Mouse (Mus musculus): ENCODE measurements around the gene Fbxl19. TPM values are rescaled to one million over a fixed set of nuclear protein-coding genes. Genes with fewer than 3 reads are reported as not detected.

Fbxl19 gene
- polyA plus RNA-seq, 1 experiment from 2014 or later = 3.2 TPM

GRCm38 (mm10) chr7:127815954-127816821 lies 71.8 kb downstream of the Fbxl19 start:
- peak; percentile 18; the same call in 1 of the 2 replicates for ATAC-seq
- H3K36me3 ChIP-seq = no peaks in the 10 kb centered on the region
- H3K9me3 ChIP-seq = no peaks in the 10 kb centered on the region
- no peaks in the 10 kb centered on the region for H3K27me3 ChIP-seq (replicated peaks)
- H3K4me3 ChIP-seq (replicated peaks) = no peak overlapping the region
- 54% methylated on average over 15 of the region's 15 CpGs for WGBS
- no peak overlapping the region for H3K9ac ChIP-seq
- H3K4me2 ChIP-seq (replicated peaks) = no peak overlapping the region
- peak overlapping the region; percentile 10 for H3K27ac ChIP-seq
- H3K4me1 ChIP-seq (replicated peaks) = no peaks in the 10 kb centered on the region

- ATAC-seq = no peak
- WGBS = 79% methylated on average over 7 of the region's 7 CpGs
- Histone ChIP-seq H3K36me3 (no peaks in the 10 kb centered on the region), H3K27ac (no peak overlapping the region), H3K4me2 (replicated peaks) (no peak overlapping the region), H3K4me3 (replicated peaks) (no peak overlapping the region), H3K9me3 (no peaks in the 10 kb centered on the region), H3K27me3 (replicated peaks) (no peaks in the 10 kb centered on the region), H3K4me1 (replicated peaks) (0 out of 2 replicates have a peak, but pooled peaks cover 3% of the 10 kb centered on the region), H3K9ac (no peak overlapping the region)
These were observed 72.7 kb downstream of the Fbxl19 start for GRCm38 (mm10) chr7:127817053-127817452.

- ATAC-seq = no peak
- no peak overlapping the region for H3K4me2 ChIP-seq (replicated peaks)
- H3K9me3 ChIP-seq = no peaks in the 10 kb centered on the region
- H3K4me1 ChIP-seq (replicated peaks) = 0 out of 2 replicates have a peak, but pooled peaks cover 3% of the 10 kb centered on the region
- H3K4me3 ChIP-seq (replicated peaks) = no peak overlapping the region
- no peak overlapping the region for H3K9ac ChIP-seq
- no peaks in the 10 kb centered on the region for H3K27me3 ChIP-seq (replicated peaks)
- 90% methylated on average over 5 of the region's 5 CpGs for WGBS
- no peaks in the 10 kb centered on the region for H3K36me3 ChIP-seq
- H3K27ac ChIP-seq = no peak overlapping the region
These were observed 73.4 kb downstream of the Fbxl19 start for GRCm38 (mm10) chr7:127817776-127818175.

MicroRNAs within 50 kb of the gene (microRNA counts, 519-probe panel; counts per million panel counts)
- 2,005 counts per million, percentile 45 among the panel's probes with 10 or more counts for microRNA mmu-miR-762

Other genes with a start within 250 kb of the Fbxl19 start
- gene Srcap, start 232.6 kb upstream of the Fbxl19 start, polyA plus RNA-seq (2015; fragmentation: Nextera tagmentation; extraction: Ambion mirVana) = 37.6 and 37.9 TPM in 2 replicates
- gene Gm42715, start 225.0 kb upstream of the Fbxl19 start, polyA plus RNA-seq (2015; fragmentation: Nextera tagmentation; extraction: Ambion mirVana) = 11.5 and 12.3 TPM in 2 replicates
- 5.5 and 5.6 TPM in 2 replicates for gene Tmem265, start 183.2 kb upstream of the Fbxl19 start, polyA plus RNA-seq (2015; fragmentation: Nextera tagmentation; extraction: Ambion mirVana)
- 34.3 TPM in 2 replicates for gene Phkg2, start 171.2 kb upstream of the Fbxl19 start, polyA plus RNA-seq (2015; fragmentation: Nextera tagmentation; extraction: Ambion mirVana)
- 4.1 and 4.9 TPM in 2 replicates for gene Ccdc189, start 155.9 kb upstream of the Fbxl19 start, polyA plus RNA-seq (2015; fragmentation: Nextera tagmentation; extraction: Ambion mirVana)
- gene Rnf40, start 155.8 kb upstream of the Fbxl19 start, polyA plus RNA-seq (2015; fragmentation: Nextera tagmentation; extraction: Ambion mirVana) = 37.4 and 37.7 TPM in 2 replicates
- 8.8 and 9.4 TPM in 2 replicates for gene Zfp629, start 128.7 kb upstream of the Fbxl19 start, polyA plus RNA-seq (2015; fragmentation: Nextera tagmentation; extraction: Ambion mirVana)
- gene Bcl7c, start 35.6 kb upstream of the Fbxl19 start, polyA plus RNA-seq (2015; fragmentation: Nextera tagmentation; extraction: Ambion mirVana) = 48.1 and 52.8 TPM in 2 replicates
- 9.4 and 10.5 TPM in 2 replicates for gene Ctf1, start 31.8 kb upstream of the Fbxl19 start, polyA plus RNA-seq (2015; fragmentation: Nextera tagmentation; extraction: Ambion mirVana)
- 0.13 and 0.29 TPM in 2 replicates for gene Ctf2, start 12.4 kb upstream of the Fbxl19 start, polyA plus RNA-seq (2015; fragmentation: Nextera tagmentation; extraction: Ambion mirVana)
- gene Orai3, start 25.3 kb downstream of the Fbxl19 start, polyA plus RNA-seq (2015; fragmentation: Nextera tagmentation; extraction: Ambion mirVana) = 22.9 and 25.5 TPM in 2 replicates
- gene Setd1a, start 32.1 kb downstream of the Fbxl19 start, polyA plus RNA-seq (2015; fragmentation: Nextera tagmentation; extraction: Ambion mirVana) = 15.2 and 17.4 TPM in 2 replicates
- not detected in 2 replicates for gene Gm49388, start 41.1 kb downstream of the Fbxl19 start, polyA plus RNA-seq (2015; fragmentation: Nextera tagmentation; extraction: Ambion mirVana)
- 28.0 and 31.2 TPM in 2 replicates for gene Hsd3b7, start 56.1 kb downstream of the Fbxl19 start, polyA plus RNA-seq (2015; fragmentation: Nextera tagmentation; extraction: Ambion mirVana)
- gene Stx4a, start 79.8 kb downstream of the Fbxl19 start, polyA plus RNA-seq (2015; fragmentation: Nextera tagmentation; extraction: Ambion mirVana) = 40.6 and 40.7 TPM in 2 replicates
- 3.2 and 3.4 TPM in 2 replicates for gene Stx1b, start 80.0 kb downstream of the Fbxl19 start, polyA plus RNA-seq (2015; fragmentation: Nextera tagmentation; extraction: Ambion mirVana)
- 8.6 and 9.6 TPM in 2 replicates for gene Zfp646, start 131.7 kb downstream of the Fbxl19 start, polyA plus RNA-seq (2015; fragmentation: Nextera tagmentation; extraction: Ambion mirVana)
- 15.5 and 15.6 TPM in 2 replicates for gene Zfp668, start 132.3 kb downstream of the Fbxl19 start, polyA plus RNA-seq (2015; fragmentation: Nextera tagmentation; extraction: Ambion mirVana)
- 1.7 and 2.3 TPM in 2 replicates for gene Prss53, start 146.4 kb downstream of the Fbxl19 start, polyA plus RNA-seq (2015; fragmentation: Nextera tagmentation; extraction: Ambion mirVana)
- not detected in 2 replicates for gene Gm21974, start 150.9 kb downstream of the Fbxl19 start, polyA plus RNA-seq (2015; fragmentation: Nextera tagmentation; extraction: Ambion mirVana)
- 203 and 241 TPM in 2 replicates for gene Vkorc1, start 151.1 kb downstream of the Fbxl19 start, polyA plus RNA-seq (2015; fragmentation: Nextera tagmentation; extraction: Ambion mirVana)
- 158 and 180 TPM in 2 replicates for gene Bckdk, start 159.5 kb downstream of the Fbxl19 start, polyA plus RNA-seq (2015; fragmentation: Nextera tagmentation; extraction: Ambion mirVana)
- gene Kat8, start 168.0 kb downstream of the Fbxl19 start, polyA plus RNA-seq (2015; fragmentation: Nextera tagmentation; extraction: Ambion mirVana) = 31.7 and 32.3 TPM in 2 replicates
- 58.5 and 67.5 TPM in 2 replicates for gene Prss8, start 185.6 kb downstream of the Fbxl19 start, polyA plus RNA-seq (2015; fragmentation: Nextera tagmentation; extraction: Ambion mirVana)
- gene Prss36, start 202.2 kb downstream of the Fbxl19 start, polyA plus RNA-seq (2015; fragmentation: Nextera tagmentation; extraction: Ambion mirVana) = 8.2 and 9.6 TPM in 2 replicates
- 306 and 315 TPM in 2 replicates for gene Fus, start 222.9 kb downstream of the Fbxl19 start, polyA plus RNA-seq (2015; fragmentation: Nextera tagmentation; extraction: Ambion mirVana)
- gene Pycard, start 249.3 kb downstream of the Fbxl19 start, polyA plus RNA-seq (2015; fragmentation: Nextera tagmentation; extraction: Ambion mirVana) = 418 and 480 TPM in 2 replicates

Measured in intestine, embryonic 15.5 days (tissue).